Mouse (Mus musculus) spleen, adult 2 months (tissue): Measurements from ENCODE around the gene Nrip2. TPM values are rescaled to one million over a fixed set of nuclear protein-coding genes. Genes with fewer than 3 reads are reported as not detected.

ENCODE experiments used
- DNase-seq, 2 experiments: peaks; one replicate each; pipeline versions ENCODE4 v3.0.0 to v3.0.0-alpha.2; 2012 to 2021; ENCODE audit warnings: low spot score in 2 of 2, low read depth in 1 of 2
- H3K27ac ChIP-seq: fragments of 200-500 bp; 2 replicates; pipeline ENCODE4 v1.5.1; 2012; ENCODE audit warnings: low read length, inconsistent platforms; ENCODE audit not compliant: insufficient read depth
- H3K27me3 ChIP-seq: fragments of 200-500 bp; 2 replicates; pipeline ENCODE4 v1.6.1; 2012; ENCODE audit warnings: mild to moderate bottlenecking, moderate library complexity, low read length, inconsistent platforms; ENCODE audit not compliant: control insufficient read depth, insufficient read depth
- H3K36me3 ChIP-seq: fragments of 200-500 bp; 2 replicates; pipeline ENCODE4 v1.6.1; 2012; ENCODE audit warnings: mild to moderate bottlenecking, low read length, inconsistent platforms; ENCODE audit not compliant: control insufficient read depth, insufficient read depth
- H3K4me1 ChIP-seq: fragments of 200-500 bp; 2 replicates; pipeline ENCODE4 v1.6.1; 2011; ENCODE audit warnings: inconsistent platforms; ENCODE audit not compliant: control insufficient read depth, insufficient read depth, insufficient read length
- H3K4me3 ChIP-seq: fragments of 200-500 bp; 2 replicates; pipeline ENCODE4 v1.5.1; 2011; ENCODE audit warnings: mild to moderate bottlenecking, inconsistent platforms; ENCODE audit not compliant: insufficient read depth, insufficient read length; ENCODE audit errors: extremely low read depth
- CTCF ChIP-seq: fragments of 200-500 bp; IDR thresholded peaks from 2 replicates; pipeline ENCODE4 v1.5.1; 2011; ENCODE audit warnings: mild to moderate bottlenecking, inconsistent platforms; ENCODE audit not compliant: insufficient read depth, insufficient read length, insufficient replicate concordance; ENCODE audit errors: extremely low read depth
- POLR2A ChIP-seq: fragments of 200-500 bp; IDR thresholded peaks from 2 replicates; pipeline ENCODE4 v1.6.1; 2011; ENCODE audit warnings: low read depth, low read length, inconsistent platforms
- WGBS: fragments of 180-500 bp; shearing (Covaris S2); methylation state at CpG from one replicate; pipeline ENCODE4 v1.1.7; 2018; 5-methylcytosine and 5-hydroxymethylcytosine counted together
- polyA plus RNA-seq: library from polyadenylated mRNA; depleted of rRNA; stranded (reverse); fragments of >200 nt; gene quantifications from 2 replicates; pipeline ENCODE4 v1.2.3, GENCODE M21; 2012

The Nrip2 gene
- polyA plus RNA-seq, 1 experiment: 0.28 TPM

DNA sequence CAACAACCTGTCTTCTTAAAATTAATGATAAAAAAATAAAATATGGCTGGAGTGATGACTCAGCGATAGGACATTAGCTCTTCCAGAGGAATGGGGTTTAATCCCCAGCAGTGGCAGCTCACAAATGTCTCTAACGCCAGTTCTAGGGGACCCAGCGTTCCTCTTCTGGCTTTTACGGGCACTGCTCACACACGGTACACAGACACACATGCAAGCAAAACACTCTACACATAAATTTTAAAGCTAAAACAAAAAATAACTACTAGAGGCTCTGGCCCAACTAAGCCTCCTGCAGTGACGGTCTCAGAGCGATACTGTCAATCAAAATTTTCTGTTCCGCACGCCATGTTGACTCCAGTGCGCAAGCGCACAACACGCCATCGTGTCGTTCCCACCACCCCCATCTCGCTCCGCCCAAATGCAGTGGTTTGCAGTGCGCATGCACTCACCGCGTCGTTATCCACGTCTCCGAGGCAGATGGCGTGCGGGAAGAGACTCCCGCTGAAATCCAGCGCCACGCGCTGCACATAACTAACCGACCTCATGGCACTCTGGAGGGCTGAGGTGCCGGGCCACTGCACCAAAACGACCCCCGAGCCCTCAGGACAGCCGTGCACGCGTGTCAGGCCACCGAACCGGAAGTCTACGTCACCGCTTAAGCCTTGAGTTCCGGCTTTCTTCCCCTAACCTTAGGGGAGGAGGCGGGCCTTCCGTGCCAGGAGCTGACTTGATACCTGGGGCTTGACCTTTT is 25.3 kb downstream of the Nrip2 start, which contains the start of gene Itfg2:
Itfg2 (minus strand) TSS at position 663 of the 751 bp plus-strand sequence.
- DNase-seq: peak; percentile 92 to 96
- H3K4me3 ChIP-seq: peak within 1 kb of the TSS; percentile 74
- no peaks in the 10 kb centered on the region for H3K36me3 ChIP-seq
- H3K4me1 ChIP-seq: peaks cover 2% of the 10 kb centered on the region; the same call in 1 of the 2 replicates
- WGBS: under 1% methylated on average over 42 of the region's 42 CpGs
- TF ChIP-seq POLR2A (peak; percentile 61), CTCF (no peak)
- H3K27ac ChIP-seq: peak within 1 kb of the TSS; percentile 96
- no peaks in the 10 kb centered on the region for H3K27me3 ChIP-seq

DNA sequence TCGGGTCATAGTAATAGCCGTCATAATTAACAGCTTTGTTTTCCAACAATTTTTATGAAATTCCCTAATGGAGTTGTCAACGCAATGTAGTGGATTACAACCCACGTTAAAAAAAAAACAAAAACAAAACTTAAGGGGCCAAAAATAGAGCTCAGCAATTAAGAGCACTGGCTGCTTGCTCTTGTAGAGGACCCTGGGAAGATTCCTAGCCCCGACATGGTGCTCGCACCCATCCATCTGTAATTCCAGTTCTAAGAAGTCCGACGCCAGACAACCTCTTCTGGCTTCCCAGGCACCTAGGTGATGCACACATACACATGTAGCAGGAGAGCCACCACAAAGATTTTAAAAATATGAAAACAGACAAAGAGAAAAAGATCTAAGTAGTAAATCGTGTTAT is 25.9 kb downstream of the Nrip2 start:
- Histone ChIP-seq H3K36me3 (no peaks in the 10 kb centered on the region), H3K4me1 (peaks cover 2% of the 10 kb centered on the region; the same call in 1 of the 2 replicates), H3K27me3 (no peaks in the 10 kb centered on the region), H3K4me3 (peak overlapping the region; percentile 74), H3K27ac (0 out of 2 replicates have a peak overlapping the region, but pooled peaks have one; percentile 96)
- no peak for TF ChIP-seq POLR2A
- no peak for TF ChIP-seq CTCF
- WGBS: 30% methylated on average over 9 of the region's 9 CpGs
- DNase-seq: no peak

DNA sequence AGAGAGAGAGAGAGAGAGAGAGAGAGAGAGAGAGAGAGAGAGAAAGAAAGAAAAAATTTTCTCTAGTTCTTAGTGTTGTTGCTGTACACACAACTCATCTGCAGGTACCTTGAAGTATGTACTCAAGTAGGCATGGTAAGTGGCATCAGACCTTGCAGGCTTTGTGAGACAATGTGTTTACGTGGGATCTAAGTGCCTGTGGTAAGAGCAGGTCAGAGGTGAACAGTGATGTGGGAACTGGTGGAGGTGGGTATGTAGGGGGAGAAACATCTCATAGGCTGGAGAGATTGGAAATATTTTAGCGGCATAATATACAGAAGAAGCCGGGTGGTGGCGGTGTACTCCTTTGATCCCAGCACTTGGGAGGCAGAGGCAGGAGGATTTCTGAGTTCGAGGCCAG is 28.5 kb downstream of the Nrip2 start:
- TF ChIP-seq POLR2A: no peak
- no peak for TF ChIP-seq CTCF
- Histone ChIP-seq H3K4me1 (peaks cover 2% of the 10 kb centered on the region; the same call in 1 of the 2 replicates), H3K27me3 (no peaks in the 10 kb centered on the region), H3K36me3 (peaks cover 19% of the 10 kb centered on the region), H3K27ac (no peak overlapping the region), H3K4me3 (no peak overlapping the region)
- no peak for DNase-seq
- WGBS: 93% methylated on average over 5 of the region's 5 CpGs

DNA sequence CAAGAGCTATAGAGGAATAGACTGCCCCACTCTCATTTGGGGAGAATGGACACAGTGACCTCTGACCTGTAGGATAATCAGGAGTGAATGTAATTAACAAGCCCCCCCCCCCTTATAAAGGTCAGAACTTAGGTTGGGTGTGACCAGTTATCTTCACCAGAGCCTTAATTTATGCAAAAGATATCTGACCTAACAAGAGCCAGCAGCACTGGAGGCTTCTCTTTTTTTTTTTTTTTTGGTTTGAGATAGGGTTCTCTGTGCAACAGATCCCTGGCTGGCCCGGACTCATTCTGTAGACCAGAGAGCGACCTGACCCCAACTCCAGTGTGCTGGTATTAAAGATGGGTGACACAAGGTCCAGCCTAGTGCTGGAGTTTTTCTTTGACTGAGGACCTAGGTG is 30.2 kb downstream of the Nrip2 start:
- no peak overlapping the region for H3K4me3 ChIP-seq
- peaks cover 31% of the 10 kb centered on the region for H3K36me3 ChIP-seq
- H3K27ac ChIP-seq: no peak overlapping the region
- no peaks in the 10 kb centered on the region for H3K27me3 ChIP-seq
- no peak for DNase-seq
- 82% methylated on average over 2 of the region's 2 CpGs for WGBS
- TF ChIP-seq POLR2A: no peak
- TF ChIP-seq CTCF: no peak
- no peaks in the 10 kb centered on the region; the same call in 1 of the 2 replicates for H3K4me1 ChIP-seq

DNA sequence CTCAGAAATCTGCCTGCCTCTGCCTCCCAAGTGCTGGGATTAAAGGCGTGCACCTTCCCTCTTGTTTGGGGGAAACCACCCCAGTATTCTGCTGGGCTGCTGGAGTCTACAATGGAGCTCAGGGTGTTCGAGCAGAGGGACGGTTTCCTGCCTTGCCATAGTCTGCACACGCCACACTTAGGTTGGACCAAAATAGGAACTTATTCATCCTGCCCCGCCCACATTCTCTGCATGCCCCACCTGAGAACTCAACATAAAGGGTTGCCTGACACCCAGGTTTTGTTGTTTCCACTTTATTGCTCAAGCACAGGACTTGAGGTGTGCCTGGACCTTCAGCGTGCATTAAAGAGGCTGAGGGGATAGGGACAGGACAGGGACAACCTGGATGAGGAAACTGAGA is 30.7 kb downstream of the Nrip2 start:
- TF ChIP-seq POLR2A (no peak), CTCF (no peak)
- Histone ChIP-seq H3K27me3 (no peaks in the 10 kb centered on the region), H3K36me3 (peaks cover 33% of the 10 kb centered on the region), H3K4me1 (no peaks in the 10 kb centered on the region; the same call in 1 of the 2 replicates), H3K4me3 (no peak overlapping the region), H3K27ac (no peak overlapping the region)
- DNase-seq: no peak
- 66% methylated on average over 6 of the region's 6 CpGs for WGBS

DNA sequence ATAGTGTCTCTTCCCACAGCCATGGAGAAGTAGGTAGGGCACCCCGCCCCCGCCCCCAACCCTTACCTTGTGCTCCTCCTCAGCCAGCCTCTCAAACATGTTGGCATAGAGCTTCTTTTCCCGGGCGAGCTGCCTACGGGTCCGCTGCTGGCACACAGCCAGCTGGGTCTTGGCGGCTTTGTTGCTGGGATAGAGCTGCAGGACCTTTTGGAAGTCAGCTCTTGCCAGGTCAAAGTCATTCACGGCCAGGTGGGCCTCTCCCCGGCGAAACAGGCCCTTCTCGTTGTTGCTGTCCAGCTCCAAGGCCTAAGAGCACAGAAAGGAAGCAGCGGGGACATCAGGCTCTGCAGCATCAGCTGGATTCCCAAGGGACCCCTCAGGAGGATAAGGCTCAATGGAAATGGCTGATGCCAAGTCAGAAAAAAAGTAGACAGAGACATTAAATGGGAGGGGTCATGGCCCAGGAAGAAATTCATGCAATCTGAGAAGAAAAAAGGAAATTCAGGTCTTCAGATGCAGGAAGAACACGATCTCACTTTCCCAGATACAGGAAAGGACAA is 33.3 kb downstream of the Nrip2 start:
- WGBS: 90% methylated on average over 13 of the region's 13 CpGs
- no peak overlapping the region for H3K4me3 ChIP-seq
- DNase-seq: no peak
- no peak overlapping the region for H3K27ac ChIP-seq
- peaks cover 38% of the 10 kb centered on the region for H3K36me3 ChIP-seq
- TF ChIP-seq POLR2A: no peak
- no peak for TF ChIP-seq CTCF
- no peaks in the 10 kb centered on the region; the same call in 1 of the 2 replicates for H3K4me1 ChIP-seq
- no peaks in the 10 kb centered on the region for H3K27me3 ChIP-seq

DNA sequence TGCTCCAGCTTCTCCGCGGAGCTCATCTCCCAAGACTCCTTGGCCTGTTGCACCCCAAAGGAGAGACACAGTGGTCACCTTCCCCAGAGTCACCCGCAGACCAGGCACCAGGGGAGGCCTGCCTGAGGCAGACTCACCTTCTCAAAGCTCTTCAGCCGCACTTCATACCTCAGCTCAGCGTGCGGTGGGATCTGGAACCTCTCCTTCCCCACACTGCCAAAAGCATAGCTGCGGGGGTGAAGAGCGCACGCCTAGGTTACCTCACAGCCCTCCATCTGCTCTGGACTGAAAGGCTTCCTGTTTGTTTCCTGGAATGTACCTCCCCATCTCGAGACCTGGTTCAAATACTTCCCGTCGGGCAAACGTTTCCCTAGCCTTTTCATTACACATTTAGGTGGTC is 34.5 kb downstream of the Nrip2 start:
- DNase-seq: no peak
- peaks cover 38% of the 10 kb centered on the region for H3K36me3 ChIP-seq
- H3K27ac ChIP-seq: no peak overlapping the region
- 96% methylated on average over 13 of the region's 13 CpGs for WGBS
- no peaks in the 10 kb centered on the region for H3K27me3 ChIP-seq
- H3K4me3 ChIP-seq: no peak overlapping the region
- TF ChIP-seq CTCF (no peak), POLR2A (no peak)
- H3K4me1 ChIP-seq: no peaks in the 10 kb centered on the region; the same call in 1 of the 2 replicates
